Mouse (Mus musculus) urinary bladder, postnatal 36 days (tissue): ENCODE measurements around the gene Dysf.

Experiments
- DNase-seq, 2 experiments: peaks; one replicate each; pipeline ENCODE4 v3.0.0; 2022; ENCODE audit warnings: low spot score in 2 of 2, mixed read lengths in 1 of 2

Gene Dysf

DNA sequence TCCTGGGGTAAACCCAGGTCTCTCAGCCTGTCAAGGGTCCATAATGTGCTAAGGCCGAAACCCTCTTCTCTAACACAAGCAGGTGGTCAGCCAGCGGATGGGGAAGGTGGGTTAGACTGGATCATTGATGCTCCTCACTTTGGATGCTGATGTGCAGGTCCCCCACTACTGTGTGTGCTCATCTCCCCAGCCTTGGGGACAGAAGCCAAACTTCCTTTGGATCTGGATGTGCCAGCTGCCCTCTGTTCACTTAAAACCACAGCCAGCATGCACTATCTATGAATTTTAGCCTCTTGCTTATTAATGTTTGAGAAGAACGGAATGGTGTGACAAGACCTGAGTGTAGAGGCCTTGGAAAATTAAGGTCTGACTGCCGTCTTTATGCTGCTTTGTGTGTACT, 150.7 kb downstream of the Dysf start:
- no peak for DNase-seq

DNA sequence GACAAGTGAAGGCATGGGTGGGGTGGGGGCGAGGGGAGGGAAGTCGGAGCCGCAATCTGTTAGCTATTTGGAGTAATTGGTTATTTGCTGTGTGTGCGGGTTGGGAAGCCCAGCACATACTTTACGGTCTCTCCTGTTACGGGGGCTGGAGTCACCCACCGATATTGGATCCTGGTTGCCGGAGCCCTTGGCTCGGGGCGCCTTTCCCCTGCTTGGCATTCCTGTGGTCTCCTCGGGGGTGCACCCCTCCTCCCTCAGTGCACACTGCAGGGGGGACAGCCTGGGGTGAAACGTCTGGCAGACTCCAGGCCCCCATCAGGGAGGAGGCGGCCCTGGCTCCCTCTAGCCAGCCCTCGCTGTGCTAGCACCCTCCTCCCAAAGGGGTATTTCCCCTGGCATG, 159.2 kb downstream of the Dysf start:
- no peak for DNase-seq

DNA sequence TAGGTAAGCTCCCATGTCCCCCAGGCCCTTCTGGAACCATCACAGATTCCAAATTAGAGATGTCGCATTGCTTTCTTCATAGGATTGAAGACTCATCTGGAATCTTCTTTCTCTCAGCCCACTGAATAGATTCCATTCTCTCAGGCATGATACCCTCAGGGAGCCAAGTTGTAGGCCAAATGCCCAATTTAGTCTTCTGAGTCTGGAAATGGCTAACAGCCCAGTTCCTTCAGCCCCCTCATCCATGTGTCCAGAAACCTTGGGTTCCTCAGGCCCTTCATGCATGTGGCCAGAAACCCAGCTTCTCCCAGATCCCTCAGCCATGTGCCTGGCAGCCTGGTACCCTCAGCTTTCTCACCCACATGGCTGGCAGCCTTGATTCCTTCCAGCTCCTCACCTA, 160.2 kb downstream of the Dysf start:
- no peak for DNase-seq

DNA sequence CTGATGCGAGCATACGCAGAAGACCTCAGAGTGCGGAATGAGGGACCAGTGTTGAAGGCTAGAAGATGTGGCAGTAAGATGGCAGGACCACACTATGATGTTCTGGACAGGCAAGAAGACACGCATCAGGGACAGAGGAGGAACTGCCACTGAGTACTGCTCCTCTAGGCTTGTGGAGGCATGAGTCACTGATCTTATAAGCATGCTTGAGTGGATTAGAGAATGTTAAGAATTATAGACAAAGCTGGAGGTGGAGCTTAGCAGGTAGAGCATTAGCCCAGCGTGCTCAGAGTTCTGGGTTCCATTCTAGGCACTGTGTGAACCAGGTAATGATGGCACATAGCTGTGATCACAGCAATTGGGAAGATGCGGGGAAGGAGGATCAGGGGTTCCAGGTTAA, 165.2 kb downstream of the Dysf start:
- DNase-seq: no peak

DNA sequence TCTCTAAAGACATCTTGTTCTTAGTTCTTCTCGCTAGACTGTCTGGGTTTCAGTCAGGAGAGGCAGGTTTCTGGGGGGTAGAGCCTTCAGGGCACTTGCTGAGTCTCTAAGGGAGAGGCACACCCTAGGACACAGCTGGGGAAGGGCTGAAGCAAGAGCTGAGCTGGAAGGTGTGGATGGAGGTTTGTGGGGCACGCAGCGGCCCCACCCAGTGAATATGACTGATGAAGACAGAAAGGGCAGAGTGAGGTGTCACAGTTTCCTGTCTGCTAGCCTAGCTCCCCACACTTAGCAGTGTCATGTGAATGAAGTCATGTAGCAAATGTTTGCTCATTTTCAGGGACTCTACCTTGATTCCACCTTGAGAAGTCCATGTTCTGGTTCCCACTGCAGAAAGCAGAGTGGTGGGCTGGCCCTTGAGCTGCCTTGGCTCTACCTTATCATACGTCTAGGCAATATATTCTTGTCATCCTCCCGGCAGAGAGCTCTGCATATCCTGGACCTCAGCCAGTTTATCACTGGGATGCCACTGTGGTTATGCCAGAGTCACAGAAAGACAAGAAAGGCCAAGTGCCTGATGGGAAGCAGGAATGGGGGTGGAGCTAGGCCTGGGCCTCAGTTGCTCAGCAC, 170.5 kb downstream of the Dysf start:
- no peak for DNase-seq

DNA sequence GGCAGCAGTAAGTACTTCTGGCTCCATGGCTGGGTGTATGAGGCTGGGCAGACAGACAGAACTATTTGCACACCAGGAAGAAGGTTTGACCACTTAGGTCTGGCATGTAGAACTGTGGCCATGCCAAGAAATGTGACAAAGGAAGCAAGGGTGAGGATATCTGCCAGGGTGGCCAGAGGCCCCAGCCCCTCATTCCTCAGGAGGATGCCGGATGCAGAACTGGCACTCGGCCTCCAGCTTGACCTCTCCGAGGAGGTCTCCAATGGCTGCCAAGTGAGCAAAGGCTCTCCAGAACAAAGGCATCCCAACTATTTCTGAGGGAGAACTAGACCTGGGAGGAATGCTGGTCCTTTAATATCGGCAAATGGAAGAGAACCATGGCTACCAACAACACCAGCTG, 173.1 kb downstream of the Dysf start:
- DNase-seq: no peak

DNA sequence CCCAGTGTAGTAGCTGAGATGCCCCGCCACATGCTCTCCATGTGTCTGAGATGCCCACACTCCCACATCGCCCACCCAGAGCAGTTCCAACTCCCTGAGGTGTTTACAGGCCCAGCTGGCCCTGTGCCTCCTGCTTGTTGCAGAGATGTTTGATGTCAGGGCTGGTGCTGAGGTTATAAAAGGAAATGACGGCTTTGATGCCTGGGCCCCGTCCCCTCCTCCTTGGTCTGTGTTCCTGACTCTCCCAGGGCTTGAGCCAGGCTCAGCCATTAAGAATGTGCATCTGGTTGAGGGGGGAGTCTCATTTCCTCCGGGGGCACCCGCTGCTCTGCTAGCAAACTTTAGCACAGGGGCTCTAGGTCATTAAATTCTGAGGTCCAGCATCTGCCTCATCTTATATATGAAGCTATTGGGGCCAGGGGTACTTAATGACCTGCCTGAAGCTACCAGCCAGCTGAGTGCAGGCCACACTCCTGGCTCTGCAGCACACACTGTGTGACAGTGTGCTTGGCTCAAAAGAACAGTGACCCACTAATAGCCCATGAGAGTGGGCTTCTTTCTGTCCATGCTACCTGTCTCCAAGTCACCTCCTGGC, 183.4 kb downstream of the Dysf start:
- DNase-seq: no peak

DNA sequence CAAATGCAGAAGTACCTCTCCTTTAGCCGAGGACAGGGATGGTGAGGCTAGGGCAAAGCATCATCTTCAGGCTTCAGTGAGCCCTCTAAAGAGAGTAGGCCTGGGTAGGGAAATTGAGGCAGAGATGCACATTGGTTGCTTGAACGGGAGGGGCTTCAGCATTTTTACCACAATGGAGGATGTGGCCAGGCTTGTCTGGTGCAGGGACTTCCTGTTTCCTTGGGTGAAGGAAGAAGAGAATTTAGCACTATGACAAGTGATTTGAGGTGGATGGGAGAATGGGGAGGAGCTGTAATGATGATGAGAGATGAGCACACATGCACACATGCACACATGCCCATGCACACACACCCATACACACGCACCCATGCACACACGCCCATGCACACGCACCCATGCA, 188.1 kb downstream of the Dysf start:
- DNase-seq: no peak

DNA sequence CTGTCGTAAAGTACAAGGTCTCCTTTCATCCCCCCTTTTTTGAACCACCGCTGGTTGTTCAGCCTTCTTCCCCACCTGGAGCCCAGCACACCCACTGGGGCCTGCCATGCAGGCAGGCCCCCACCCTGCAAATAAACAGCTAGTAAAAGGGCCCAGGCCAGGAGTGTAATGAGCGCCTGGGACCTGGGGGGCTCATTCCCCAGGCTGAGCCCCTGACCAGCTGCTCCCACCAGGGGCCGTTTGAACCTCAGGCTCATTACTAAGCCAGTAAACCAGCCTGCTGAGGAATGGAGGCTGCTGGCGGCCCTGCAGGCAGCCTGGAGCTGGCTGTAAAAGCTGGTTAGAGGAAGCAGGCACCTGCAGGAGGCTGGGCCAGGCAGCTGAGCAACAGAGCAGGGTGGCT, 189.4 kb downstream of the Dysf start:
- DNase-seq: no peak

DNA sequence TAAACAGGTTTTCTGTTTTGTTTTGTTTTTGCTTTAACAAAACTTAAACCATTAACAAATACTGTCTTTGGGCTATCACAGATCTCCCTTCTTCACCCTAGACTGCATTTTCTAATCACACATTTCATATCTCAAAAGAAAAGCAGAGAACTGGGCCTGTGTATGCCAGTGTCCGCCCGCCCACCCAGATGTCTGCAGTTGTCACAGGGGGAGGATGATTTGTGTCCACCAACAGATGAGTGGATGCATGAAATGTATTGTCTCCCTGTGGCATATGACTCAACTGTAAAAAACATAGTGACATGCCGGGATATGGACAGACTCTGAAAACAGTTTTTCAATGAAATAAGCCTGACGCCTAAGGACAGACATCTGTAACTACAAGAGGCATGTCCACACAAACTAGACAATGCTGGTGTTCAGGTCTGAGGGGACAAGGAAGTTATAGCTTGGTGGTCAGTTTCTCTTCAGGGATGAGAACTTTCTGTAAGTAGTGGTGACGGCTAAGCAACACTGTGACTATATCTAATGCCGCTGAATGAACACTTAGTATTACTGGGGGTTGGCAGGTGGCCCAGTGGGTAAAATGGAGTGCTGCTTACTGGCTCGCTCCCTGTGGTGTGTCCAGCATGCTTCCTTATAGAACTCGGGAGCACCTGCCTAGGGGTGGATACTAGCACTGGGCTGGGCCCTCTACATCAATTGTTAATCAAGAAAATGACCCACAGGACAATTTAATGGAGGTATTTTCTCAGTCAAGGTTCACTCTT, 193.5 kb downstream of the Dysf start:
- DNase-seq: no peak

DNA sequence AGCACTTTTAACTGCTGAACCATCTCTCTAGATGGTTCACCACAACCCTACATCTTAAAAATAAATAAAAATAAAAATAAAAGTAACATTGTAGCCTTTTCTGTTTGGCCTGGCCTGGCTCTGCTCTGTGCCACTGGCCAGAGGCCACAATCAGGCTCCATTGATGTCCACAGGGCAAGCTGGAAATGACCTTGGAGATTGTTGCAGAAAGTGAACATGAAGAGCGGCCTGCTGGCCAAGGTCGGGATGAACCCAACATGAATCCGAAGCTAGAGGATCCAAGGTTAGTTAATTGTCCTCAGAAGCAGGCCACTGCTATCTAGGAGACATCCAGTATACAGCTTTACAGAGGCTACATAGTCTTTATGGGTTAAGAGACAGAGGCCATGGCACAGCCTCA, 197.2 kb downstream of the Dysf start:
- no peak for DNase-seq

DNA sequence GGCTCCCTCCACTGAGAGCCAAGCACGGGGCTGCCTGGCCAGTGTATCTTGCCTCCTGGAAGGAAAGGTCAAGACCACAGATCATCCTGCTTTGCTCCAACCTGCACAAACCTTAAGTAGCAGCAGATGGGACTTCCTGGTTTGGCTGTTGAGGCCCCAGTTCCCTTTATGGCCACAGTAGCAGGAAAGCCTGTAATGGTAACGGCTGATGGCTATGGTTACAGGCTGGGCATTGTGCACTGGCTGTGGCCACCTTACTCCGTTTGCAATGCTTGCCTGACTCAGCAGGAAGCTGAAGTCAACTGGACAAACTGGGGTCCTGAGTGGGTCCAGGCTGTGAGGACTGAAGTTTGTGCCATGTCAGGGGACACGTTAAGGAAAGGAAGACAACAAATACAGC, 200.2 kb downstream of the Dysf start:
- DNase-seq: no peak

DNA sequence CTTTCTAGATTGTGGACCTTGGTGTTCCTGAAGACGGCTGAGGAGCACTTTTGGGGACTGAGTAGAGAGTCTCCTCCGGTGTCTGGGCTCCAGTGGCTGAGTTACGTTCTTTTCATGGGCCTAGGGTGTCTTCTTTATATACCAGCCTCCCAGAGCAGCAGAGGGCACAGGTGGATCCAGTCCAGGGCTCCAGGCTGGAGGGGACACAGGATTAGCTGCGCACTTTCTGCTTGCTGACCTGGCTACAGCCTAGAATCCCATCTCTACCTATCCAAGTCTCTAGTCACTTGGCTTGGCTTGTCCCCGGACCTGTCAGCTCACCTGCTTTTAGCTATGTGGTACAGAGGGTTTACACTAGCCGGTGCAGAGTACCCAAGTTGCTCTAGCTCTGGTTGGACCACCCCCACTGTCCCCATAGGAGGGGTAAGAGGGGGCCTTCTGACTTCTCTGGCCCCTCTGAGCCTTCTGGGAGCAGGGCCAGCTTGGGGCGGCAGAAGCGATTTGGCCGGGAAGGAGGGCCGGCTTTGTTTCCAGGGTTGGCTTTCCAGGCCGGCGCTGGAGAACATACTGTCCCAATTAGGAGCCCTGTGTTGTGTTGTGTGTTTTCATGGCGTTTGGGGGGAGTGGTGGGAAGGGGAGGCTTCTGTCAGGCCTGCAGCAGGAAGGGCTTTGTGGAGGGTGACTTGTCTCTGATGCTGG, 201.5 kb downstream of the Dysf start:
- peak in 1 of 2 experiments; percentile 27 for DNase-seq

DNA sequence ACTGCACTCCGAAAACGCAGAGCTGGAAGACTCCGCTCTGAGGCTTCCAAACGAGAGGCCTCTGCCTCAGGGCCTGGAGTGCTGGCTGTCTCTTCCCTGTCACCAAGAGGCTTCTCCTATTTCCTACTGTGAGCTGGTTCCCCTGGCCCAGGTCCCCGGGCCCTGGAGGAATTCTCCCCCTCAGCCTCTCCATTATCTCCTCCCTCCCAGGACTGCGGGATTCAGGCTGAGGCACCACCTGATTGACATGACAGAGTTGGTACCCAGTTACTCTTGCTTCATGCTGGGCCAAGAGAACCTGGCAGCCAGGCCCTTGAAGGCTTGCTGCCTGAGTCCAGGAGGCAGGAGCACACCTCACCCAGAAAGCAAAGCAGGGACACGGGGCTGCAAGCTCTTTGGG, 203.1 kb downstream of the Dysf start:
- no peak for DNase-seq

DNA sequence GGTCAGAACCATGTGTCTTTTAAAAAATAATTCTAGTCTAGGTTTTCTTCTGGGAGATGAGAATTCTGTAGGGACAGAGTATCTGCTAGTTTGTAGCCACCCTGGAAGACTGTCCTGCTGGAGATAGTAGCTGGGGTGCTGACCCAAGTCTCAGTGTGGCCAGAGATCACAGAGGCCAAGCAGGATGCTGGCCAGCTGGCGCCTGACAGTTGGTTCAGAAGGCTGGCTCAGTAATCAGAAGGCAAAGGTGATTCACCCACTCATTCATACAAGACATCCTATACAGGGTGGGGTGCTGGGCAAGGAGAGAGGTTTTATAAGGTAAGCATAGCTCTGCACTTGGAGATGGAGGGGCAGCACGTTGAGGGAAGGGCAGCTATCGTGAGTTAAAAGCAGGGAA, 204.7 kb downstream of the Dysf start:
- peak in 1 of 2 experiments; percentile 38 for DNase-seq

DNA sequence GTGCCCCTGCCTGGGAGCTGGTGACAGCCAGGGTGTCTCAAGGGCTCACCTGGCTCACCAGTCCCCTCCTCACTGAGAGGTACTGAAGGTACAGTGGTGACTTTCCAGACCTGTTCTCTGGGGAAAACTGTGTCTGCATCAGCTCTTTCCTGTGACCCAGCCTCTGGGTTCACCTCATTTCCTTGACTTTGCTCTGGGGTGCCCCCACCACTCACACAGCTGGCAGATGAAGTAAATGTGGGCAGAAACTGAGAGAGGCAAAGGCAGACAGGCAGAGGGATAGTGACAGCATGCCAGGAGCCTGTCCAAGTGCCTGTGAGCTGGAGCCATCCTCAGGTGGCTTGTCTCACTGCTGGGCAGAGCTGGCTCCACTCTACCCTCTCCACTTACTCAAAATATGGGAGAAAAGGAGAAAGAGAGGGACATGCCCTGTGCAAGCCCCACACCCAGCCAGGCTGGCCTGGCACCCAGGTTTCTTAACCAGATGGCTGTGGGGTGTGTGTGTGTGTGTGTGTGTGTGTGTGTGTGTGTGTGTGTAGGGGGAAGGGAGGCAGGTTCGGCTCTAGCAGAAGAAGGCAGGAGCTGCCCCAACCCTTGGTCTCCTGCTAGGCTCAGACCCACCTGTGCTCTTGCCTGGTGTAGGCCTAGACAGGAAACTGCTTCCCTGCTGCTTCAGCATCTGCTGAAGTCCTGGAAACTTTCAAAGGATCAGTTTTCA, 209.0 kb downstream of the Dysf start:
- no peak for DNase-seq

DNA sequence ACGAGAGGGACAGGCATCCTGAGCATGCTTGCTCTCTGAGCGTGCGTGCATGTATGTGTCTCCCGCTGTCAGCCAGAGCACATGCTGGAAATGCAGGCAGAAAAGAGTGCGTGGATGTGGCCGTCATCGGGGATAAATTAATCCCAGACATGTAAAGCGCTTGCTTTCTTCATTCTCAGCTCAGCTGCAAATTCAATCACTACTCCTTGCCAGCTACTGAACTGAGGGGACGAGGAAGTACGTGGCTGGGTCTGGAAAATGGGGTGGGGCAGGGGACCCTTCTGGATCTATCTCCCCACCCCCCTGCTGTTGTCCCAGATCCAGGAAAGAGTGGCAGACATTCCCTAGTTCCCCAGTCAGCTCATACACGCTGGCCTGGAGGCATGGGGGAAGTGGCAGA, 210.7 kb downstream of the Dysf start:
- DNase-seq: no peak

DNA sequence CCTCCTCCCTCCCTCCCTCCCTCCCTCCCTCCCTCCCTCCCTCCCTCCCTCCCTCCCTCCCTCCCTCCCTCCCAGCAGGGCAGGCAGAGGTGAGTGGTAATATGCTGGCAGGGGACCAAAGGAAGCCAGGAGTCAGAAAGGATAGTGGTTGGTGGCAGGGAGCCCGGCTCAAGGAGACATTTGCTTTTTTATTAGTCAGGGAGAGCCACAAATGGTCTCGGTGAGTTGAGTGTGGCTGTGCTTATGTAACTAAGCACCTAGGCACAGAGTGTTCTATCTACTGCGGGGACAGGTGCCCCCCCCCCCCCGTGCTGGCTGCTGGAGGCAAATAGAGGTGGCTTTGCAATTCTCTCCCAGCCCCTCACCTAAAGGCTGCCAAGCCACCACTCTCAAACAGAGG, 216.5 kb downstream of the Dysf start:
- peak in 1 of 2 experiments; percentile 38 for DNase-seq

DNA sequence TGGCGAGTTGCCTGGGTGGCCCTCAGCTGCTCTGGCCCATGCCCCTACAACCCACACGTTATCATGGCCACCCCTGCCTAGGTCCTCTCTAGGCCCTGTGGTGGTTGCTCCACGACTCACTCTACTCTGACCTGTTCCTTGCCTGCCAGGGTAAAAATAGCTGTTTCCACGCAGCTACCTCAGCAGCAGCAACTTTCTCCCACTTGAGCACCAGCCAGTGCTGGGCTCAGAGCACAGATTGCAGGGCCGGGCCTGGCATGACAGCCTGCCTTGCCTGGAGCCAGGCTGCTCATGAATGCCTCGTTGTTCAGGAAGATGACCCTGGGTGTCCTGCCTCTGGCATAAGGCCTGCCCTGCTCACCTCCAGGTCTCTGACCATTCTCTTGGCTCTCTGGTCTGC, 217.2 kb downstream of the Dysf start:
- peak in 1 of 2 experiments; percentile 58 for DNase-seq

DNA sequence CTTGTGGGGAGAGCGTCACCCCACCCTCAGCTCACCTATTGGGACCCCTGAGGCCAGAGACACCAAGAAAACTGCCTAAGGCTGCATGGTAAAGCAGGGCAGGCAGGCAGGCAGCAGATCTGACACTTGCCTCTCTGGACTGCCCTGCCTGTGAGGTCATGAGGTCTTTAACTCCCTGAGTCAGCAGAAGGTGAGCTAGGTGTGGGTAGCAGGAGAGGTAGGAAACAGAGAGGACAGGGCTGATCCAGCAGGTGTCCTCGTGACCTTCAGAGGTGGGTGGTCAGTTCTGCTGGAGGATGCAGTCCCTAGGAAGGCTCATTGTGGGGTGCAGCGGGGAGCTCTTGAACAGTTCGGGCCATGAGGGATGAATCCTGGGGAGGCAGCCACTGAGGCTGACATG, 219.8 kb downstream of the Dysf start:
- DNase-seq: no peak

DNA sequence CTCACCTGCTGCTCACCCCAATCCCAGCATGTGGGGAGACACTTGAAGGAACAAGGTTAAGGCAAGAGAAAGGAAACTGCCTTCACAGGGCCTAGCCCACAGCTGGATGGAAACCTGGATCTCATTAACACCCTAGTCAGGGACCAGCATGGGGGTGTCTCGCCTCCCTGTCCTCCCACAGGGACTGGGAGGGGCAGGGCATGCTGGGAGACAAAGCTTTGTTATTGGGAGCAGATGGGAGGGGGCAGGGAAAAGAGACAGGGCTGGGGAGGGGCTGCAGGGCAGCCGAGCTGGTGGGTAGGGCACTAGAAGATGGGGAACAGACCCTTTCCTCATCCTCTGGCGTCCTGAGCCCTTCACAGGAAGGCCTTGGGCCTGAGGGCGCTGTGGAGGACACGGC, 220.4 kb downstream of the Dysf start:
- no peak for DNase-seq

DNA sequence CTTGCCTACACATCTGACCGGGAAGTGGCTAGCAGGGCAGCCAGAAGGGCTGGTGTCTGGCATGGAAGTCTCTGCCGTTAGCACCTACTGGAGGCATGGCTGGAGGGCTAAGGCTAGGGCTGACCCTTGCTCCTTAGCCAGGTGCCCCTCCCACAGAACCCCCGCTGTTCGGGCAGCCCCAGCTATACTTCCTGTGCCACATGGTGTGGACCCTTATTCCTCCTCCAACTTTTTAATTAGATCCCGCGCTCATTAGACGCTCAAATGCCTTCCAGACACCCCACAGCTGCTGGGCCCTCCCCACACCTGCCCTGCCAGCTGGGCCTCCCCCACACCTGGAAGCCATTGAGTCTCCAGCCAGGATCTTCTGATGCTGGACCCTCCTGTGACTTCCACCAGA, 221.3 kb downstream of the Dysf start:
- DNase-seq: no peak
